Mouse (Mus musculus) heart, postnatal 10 days (tissue): ENCODE measurements around the gene Tmf1. TPM values are rescaled to one million over a fixed set of nuclear protein-coding genes. Genes with fewer than 3 reads are reported as not detected.

Source experiments
- DNase-seq, 2 experiments: peaks; one replicate each; pipeline ENCODE4 v3.0.0; 2021
- intact Hi-C: fragments of 180-260 bp; cut with DNase I; formaldehyde crosslinking; loops from one replicate; pipeline ENCODE4 v1.15.1; 2025
- total RNA-seq, 2 experiments: library from RNA; stranded (reverse); gene quantifications; 2 replicates each; pipeline ENCODE4 v1.2.3; 2021

Gene Tmf1
- total RNA-seq, 2 experiments from 2014 or later, result 34.3 to 36.3 TPM

- intact Hi-C loops, result no loop called here
- no peak for DNase-seq
These were observed 62.0 kb downstream of the Tmf1 start for GRCm38 (mm10) chr6:97116896-97117295.

- intact Hi-C loops, result no loop called here
- no peak for DNase-seq
These were observed 64.1 kb downstream of the Tmf1 start for GRCm38 (mm10) chr6:97114821-97115220.

- intact Hi-C loops, result no loop called here
- DNase-seq, result no peak
These were observed 66.7 kb downstream of the Tmf1 start for GRCm38 (mm10) chr6:97112177-97112576.

DNA sequence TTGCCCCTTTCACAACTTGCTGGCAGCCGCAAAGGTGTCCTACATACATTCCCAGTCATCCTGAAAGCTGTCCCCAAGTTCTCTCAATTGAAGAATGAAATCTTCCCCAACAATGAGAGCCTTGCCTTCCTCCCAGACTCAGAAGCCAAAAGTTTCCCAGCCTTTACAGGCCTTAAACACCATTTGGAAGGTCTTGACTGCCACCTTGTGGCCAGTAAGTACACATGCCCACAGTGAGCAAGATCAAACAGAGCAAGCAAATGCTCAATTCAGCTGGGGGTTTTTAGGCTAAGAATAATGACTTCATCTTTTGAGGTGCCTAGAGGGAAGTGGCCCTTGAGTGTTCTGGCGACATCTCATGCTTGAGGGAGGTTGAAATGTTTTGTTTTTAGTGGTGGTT lies 72.1 kb downstream of the Tmf1 start:
- peak; percentile 47 to 64 for DNase-seq
- intact Hi-C loops, result loop anchor here (5.0 kb wide), 1 partner anchor 79 kb away; no protein-coding TSS in a partner anchor

DNA sequence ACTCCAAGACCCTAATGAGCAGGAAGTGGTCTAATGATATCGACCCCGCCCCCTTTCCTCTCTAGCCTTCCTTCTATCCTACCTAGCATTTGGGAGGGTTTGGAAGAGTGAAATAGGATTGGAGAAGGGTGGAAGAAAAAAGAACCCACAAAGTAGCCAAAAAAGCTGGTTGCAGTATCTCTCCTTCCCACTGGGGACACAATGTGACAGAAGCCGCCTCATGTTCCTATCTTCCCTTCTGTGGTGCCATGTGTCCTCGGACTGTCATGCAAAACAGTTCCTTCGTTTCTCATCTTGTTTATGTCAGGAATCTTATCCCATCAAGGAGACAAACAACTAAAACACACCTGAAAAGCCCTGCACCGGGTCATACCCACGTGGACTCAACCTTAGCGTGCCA lies 72.8 kb downstream of the Tmf1 start:
- intact Hi-C loops, result loop anchor here (5.0 kb wide), 1 partner anchor 79 kb away; no protein-coding TSS in a partner anchor
- no peak for DNase-seq

GRCm38 (mm10) chr6:97104264-97104852 lies 74.6 kb downstream of the Tmf1 start:
- no peak for DNase-seq
- intact Hi-C loops, result no loop called here

Other genes with a start within 250 kb of the Tmf1 start
- gene Fam19a4, start 118.7 kb downstream of the Tmf1 start, total RNA-seq, result not detected
- 10 to 100 TPM; 18.6 to 20.9 TPM for gene Eogt, start 29.9 kb downstream of the Tmf1 start, total RNA-seq
- 10 to 100 TPM; 74.8 to 75.1 TPM for gene Uba3, start 26.5 kb upstream of the Tmf1 start, total RNA-seq
- 100 to 1,000 TPM in 1 of 2 experiments, 10 to 100 TPM in 1; 98.4 to 107 TPM for gene Arl6ip5, start 31.6 kb upstream of the Tmf1 start, total RNA-seq
- 10 to 100 TPM; 45.8 to 66.3 TPM for gene Lmod3, start 73.6 kb upstream of the Tmf1 start, total RNA-seq